Mouse (Mus musculus): ENCODE data around the gene Tmco1. TPM values are rescaled to one million over a fixed set of nuclear protein-coding genes. Genes with fewer than 3 reads are reported as not detected.

The Tmco1 gene
- polyA plus RNA-seq, 1 experiment from 2014 or later = 90.1 TPM

DNA sequence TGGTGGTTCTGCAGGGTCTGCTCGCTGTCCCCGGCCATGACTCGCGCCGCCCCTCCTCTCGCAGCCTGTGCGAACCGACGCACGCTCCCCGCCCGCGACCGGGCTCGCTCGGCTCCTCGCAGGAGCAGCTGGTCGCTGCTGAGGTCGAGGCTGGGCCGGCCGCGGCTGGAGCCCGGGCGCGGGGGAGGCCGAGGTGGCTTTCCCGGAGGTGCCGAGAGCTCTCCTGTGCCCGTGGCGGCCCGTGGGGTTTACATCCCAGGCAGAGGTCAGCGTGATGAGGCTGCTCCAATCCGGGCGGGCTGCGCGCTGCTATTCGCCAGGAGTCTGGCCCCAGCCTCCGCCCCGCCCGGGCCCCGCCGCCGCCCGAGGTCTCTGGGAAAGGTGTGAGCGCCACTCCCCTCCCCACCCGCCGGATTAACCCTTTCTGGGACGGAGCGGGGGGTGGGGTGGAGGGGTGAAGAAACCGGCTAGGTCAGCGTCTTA lies 23.3 kb upstream of the Tmco1 start:
- 1% methylated on average over 50 of the region's 51 CpGs for WGBS
- peak overlapping the region; percentile 82 to 88 for H3K27ac ChIP-seq (replicated peaks in 1 of 2; ENCODE audit: control insufficient read depth in 1 of 2, insufficient read depth in 1 of 2, low read depth in 2 of 2, low read length in 2 of 2)
- H3K9me3 ChIP-seq (ENCODE audit: control insufficient read depth, low read length) = no peaks in the 10 kb centered on the region
- H3K4me3 ChIP-seq (ENCODE audit: control insufficient read depth in 1 of 2, insufficient read depth in 1 of 2, low read depth in 1 of 2, low read length in 2 of 2) = peak overlapping the region; percentile 70 to 93
- H3K9ac ChIP-seq (ENCODE audit: low read length) = peak overlapping the region; percentile 82
- ATAC-seq (ENCODE audit: insufficient number of reproducible peaks, insufficient read depth, low FRiP score, low read depth) = peak; percentile 89
- H3K4me1 ChIP-seq (ENCODE audit: control insufficient read depth in 2 of 2, insufficient read depth in 2 of 2, low read length in 2 of 2) = peaks cover 10 to 24% of the 10 kb centered on the region in 2 experiments; a peak in 3 of 4 replicates
- peak overlapping the region; percentile 84 for H3K4me2 ChIP-seq (ENCODE audit: low read length)
- no peaks in the 10 kb centered on the region for H3K36me3 ChIP-seq (ENCODE audit: control insufficient read depth, insufficient read depth, low read length)
- no peaks in the 10 kb centered on the region for H3K27me3 ChIP-seq (ENCODE audit: control insufficient read depth, insufficient read depth, low read length)

DNA sequence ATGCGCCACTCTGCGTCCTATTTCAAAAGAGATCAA lies 23.0 kb upstream of the Tmco1 start, which contains the start of gene Uck2:
Uck2 (minus strand) TSS at position 1 of the 36 bp plus-strand sequence.
- peak within 1 kb of the TSS; percentile 82 to 88 for H3K27ac ChIP-seq (replicated peaks in 1 of 2; ENCODE audit: control insufficient read depth in 1 of 2, insufficient read depth in 1 of 2, low read depth in 2 of 2, low read length in 2 of 2)
- H3K27me3 ChIP-seq (ENCODE audit: control insufficient read depth, insufficient read depth, low read length) = no peaks in the 10 kb centered on the region
- peaks cover 13 to 24% of the 10 kb centered on the region in 2 experiments; a peak in 3 of 4 replicates for H3K4me1 ChIP-seq (ENCODE audit: control insufficient read depth in 2 of 2, insufficient read depth in 2 of 2, low read length in 2 of 2)
- ATAC-seq (ENCODE audit: insufficient number of reproducible peaks, insufficient read depth, low FRiP score, low read depth) = no peak
- no peaks in the 10 kb centered on the region for H3K36me3 ChIP-seq (ENCODE audit: control insufficient read depth, insufficient read depth, low read length)
- peak within 1 kb of the TSS; percentile 84 for H3K4me2 ChIP-seq (ENCODE audit: low read length)
- H3K9ac ChIP-seq (ENCODE audit: low read length) = peak within 1 kb of the TSS; percentile 82
- WGBS = 0% methylated on average over 2 of the region's 2 CpGs
- H3K4me3 ChIP-seq (ENCODE audit: control insufficient read depth in 1 of 2, insufficient read depth in 1 of 2, low read depth in 1 of 2, low read length in 2 of 2) = peak within 1 kb of the TSS; percentile 70 to 93
- H3K9me3 ChIP-seq (ENCODE audit: control insufficient read depth, low read length) = no peaks in the 10 kb centered on the region

DNA sequence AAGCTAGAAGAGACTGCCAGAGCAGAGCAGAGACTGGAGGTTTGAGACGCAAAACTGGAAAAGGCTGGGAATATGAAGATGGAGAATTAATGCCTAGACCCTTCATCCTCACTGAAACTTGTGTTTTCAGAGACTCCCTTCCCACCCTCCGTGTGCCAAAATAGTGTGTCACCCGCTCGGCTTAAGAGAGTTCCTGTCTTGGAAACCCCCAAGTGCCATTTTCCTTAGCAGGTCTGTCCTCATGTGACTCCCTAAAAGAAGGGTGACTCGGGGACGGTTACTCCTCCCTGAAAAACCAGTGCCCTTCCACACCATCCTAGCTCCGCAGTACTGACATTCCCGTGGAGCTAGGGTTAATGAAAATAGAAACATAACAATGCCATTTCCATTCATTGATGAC lies 22.8 kb upstream of the Tmco1 start:
- 2% methylated on average over 8 of the region's 8 CpGs for WGBS
- Histone ChIP-seq H3K27me3 (ENCODE audit: control insufficient read depth, insufficient read depth, low read length) (no peaks in the 10 kb centered on the region), H3K27ac (replicated peaks in 1 of 2; ENCODE audit: control insufficient read depth in 1 of 2, insufficient read depth in 1 of 2, low read depth in 2 of 2, low read length in 2 of 2) (peak overlapping the region in 1 of 2 experiments; percentile 82; a peak in 2 of 4 replicates), H3K9ac (ENCODE audit: low read length) (peak overlapping the region; percentile 82), H3K9me3 (ENCODE audit: control insufficient read depth, low read length) (no peaks in the 10 kb centered on the region), H3K36me3 (ENCODE audit: control insufficient read depth, insufficient read depth, low read length) (no peaks in the 10 kb centered on the region), H3K4me2 (ENCODE audit: low read length) (peak overlapping the region; percentile 84), H3K4me3 (ENCODE audit: control insufficient read depth in 1 of 2, insufficient read depth in 1 of 2, low read depth in 1 of 2, low read length in 2 of 2) (peak overlapping the region; percentile 70 to 93), H3K4me1 (ENCODE audit: control insufficient read depth in 2 of 2, insufficient read depth in 2 of 2, low read length in 2 of 2) (peaks cover 11 to 24% of the 10 kb centered on the region in 2 experiments; a peak in 3 of 4 replicates)
- no peak for ATAC-seq (ENCODE audit: insufficient number of reproducible peaks, insufficient read depth, low FRiP score, low read depth)

DNA sequence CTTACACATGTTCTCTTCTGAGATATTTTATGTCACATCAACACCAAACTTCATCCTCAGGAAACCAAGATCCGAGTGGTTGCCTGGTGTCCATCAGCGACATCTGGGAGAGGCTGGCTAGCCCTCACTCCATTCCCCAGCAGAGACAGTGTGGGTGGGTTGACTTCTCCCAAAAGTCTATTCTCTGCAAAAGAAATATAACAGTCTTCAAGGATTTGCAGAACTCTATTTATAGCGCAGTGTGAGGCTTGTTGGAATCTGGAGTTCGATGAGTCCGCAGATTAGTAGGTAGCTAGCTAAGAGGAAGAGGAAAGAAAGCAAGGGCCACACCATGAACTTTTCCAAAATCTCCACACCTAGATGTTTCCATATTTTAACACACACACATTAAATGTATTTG lies 21.0 kb upstream of the Tmco1 start:
- 58% methylated on average over 5 of the region's 5 CpGs for WGBS
- Histone ChIP-seq H3K36me3 (ENCODE audit: control insufficient read depth, insufficient read depth, low read length) (no peaks in the 10 kb centered on the region), H3K4me2 (ENCODE audit: low read length) (no peak overlapping the region), H3K9ac (ENCODE audit: low read length) (no peak overlapping the region), H3K27ac (replicated peaks in 1 of 2; ENCODE audit: control insufficient read depth in 1 of 2, insufficient read depth in 1 of 2, low read depth in 2 of 2, low read length in 2 of 2) (no peak overlapping the region), H3K4me1 (ENCODE audit: control insufficient read depth in 2 of 2, insufficient read depth in 2 of 2, low read length in 2 of 2) (peaks cover 11 to 22% of the 10 kb centered on the region in 2 experiments; a peak in 3 of 4 replicates), H3K27me3 (ENCODE audit: control insufficient read depth, insufficient read depth, low read length) (no peaks in the 10 kb centered on the region), H3K4me3 (ENCODE audit: control insufficient read depth in 1 of 2, insufficient read depth in 1 of 2, low read depth in 1 of 2, low read length in 2 of 2) (no peak overlapping the region), H3K9me3 (ENCODE audit: control insufficient read depth, low read length) (no peaks in the 10 kb centered on the region)
- no peak for ATAC-seq (ENCODE audit: insufficient number of reproducible peaks, insufficient read depth, low FRiP score, low read depth)

- Histone ChIP-seq H3K4me1 (ENCODE audit: control insufficient read depth in 2 of 2, insufficient read depth in 2 of 2, low read length in 2 of 2) (peaks cover 13 to 20% of the 10 kb centered on the region in 2 experiments; a peak in 3 of 4 replicates), H3K27ac (replicated peaks in 1 of 2; ENCODE audit: control insufficient read depth in 1 of 2, insufficient read depth in 1 of 2, low read depth in 2 of 2, low read length in 2 of 2) (no peak overlapping the region), H3K36me3 (ENCODE audit: control insufficient read depth, insufficient read depth, low read length) (no peaks in the 10 kb centered on the region), H3K9ac (ENCODE audit: low read length) (no peak overlapping the region), H3K4me3 (ENCODE audit: control insufficient read depth in 1 of 2, insufficient read depth in 1 of 2, low read depth in 1 of 2, low read length in 2 of 2) (no peak overlapping the region), H3K4me2 (ENCODE audit: low read length) (no peak overlapping the region), H3K9me3 (ENCODE audit: control insufficient read depth, low read length) (no peaks in the 10 kb centered on the region), H3K27me3 (ENCODE audit: control insufficient read depth, insufficient read depth, low read length) (no peaks in the 10 kb centered on the region)
- 38% methylated on average over 11 of the region's 11 CpGs for WGBS
- ATAC-seq (ENCODE audit: insufficient number of reproducible peaks, insufficient read depth, low FRiP score, low read depth) = no peak
Observed at GRCm38 (mm10) chr1:167288665-167289538, 19.3 kb upstream of the Tmco1 start.

GRCm38 (mm10) chr1:167289567-167290262 lies 18.5 kb upstream of the Tmco1 start:
- H3K9me3 ChIP-seq (ENCODE audit: control insufficient read depth, low read length) = no peaks in the 10 kb centered on the region
- no peak overlapping the region for H3K4me2 ChIP-seq (ENCODE audit: low read length)
- no peak overlapping the region for H3K4me3 ChIP-seq (ENCODE audit: control insufficient read depth in 1 of 2, insufficient read depth in 1 of 2, low read depth in 1 of 2, low read length in 2 of 2)
- H3K27ac ChIP-seq (replicated peaks in 1 of 2; ENCODE audit: control insufficient read depth in 1 of 2, insufficient read depth in 1 of 2, low read depth in 2 of 2, low read length in 2 of 2) = no peak overlapping the region
- H3K4me1 ChIP-seq (ENCODE audit: control insufficient read depth in 2 of 2, insufficient read depth in 2 of 2, low read length in 2 of 2) = peaks cover 13 to 20% of the 10 kb centered on the region in 2 experiments; a peak in 3 of 4 replicates
- H3K9ac ChIP-seq (ENCODE audit: low read length) = no peak overlapping the region
- H3K36me3 ChIP-seq (ENCODE audit: control insufficient read depth, insufficient read depth, low read length) = no peaks in the 10 kb centered on the region
- 10% methylated on average over 11 of the region's 11 CpGs for WGBS
- H3K27me3 ChIP-seq (ENCODE audit: control insufficient read depth, insufficient read depth, low read length) = no peaks in the 10 kb centered on the region
- ATAC-seq (ENCODE audit: insufficient number of reproducible peaks, insufficient read depth, low FRiP score, low read depth) = no peak

- ATAC-seq (ENCODE audit: insufficient number of reproducible peaks, insufficient read depth, low FRiP score, low read depth) = no peak
- WGBS = 24% methylated on average over 6 of the region's 6 CpGs
- H3K4me1 ChIP-seq (ENCODE audit: control insufficient read depth in 2 of 2, insufficient read depth in 2 of 2, low read length in 2 of 2) = peaks cover 13 to 18% of the 10 kb centered on the region in 2 experiments; a peak in 3 of 4 replicates
- no peaks in the 10 kb centered on the region for H3K27me3 ChIP-seq (ENCODE audit: control insufficient read depth, insufficient read depth, low read length)
- H3K9me3 ChIP-seq (ENCODE audit: control insufficient read depth, low read length) = no peaks in the 10 kb centered on the region
- H3K27ac ChIP-seq (replicated peaks in 1 of 2; ENCODE audit: control insufficient read depth in 1 of 2, insufficient read depth in 1 of 2, low read depth in 2 of 2, low read length in 2 of 2) = no peak overlapping the region
- no peaks in the 10 kb centered on the region for H3K36me3 ChIP-seq (ENCODE audit: control insufficient read depth, insufficient read depth, low read length)
- no peak overlapping the region for H3K4me2 ChIP-seq (ENCODE audit: low read length)
- no peak overlapping the region for H3K9ac ChIP-seq (ENCODE audit: low read length)
- no peak overlapping the region for H3K4me3 ChIP-seq (ENCODE audit: control insufficient read depth in 1 of 2, insufficient read depth in 1 of 2, low read depth in 1 of 2, low read length in 2 of 2)
Observed at GRCm38 (mm10) chr1:167290263-167290592, 17.9 kb upstream of the Tmco1 start.
